Mouse (Mus musculus): ENCODE results near the gene Pnp.
"Not testable (repeated sequence)": the region's sequence is repeated elsewhere in the genome, so short reads cannot be mapped to it uniquely, and the experiment has no call there.

GRCm38 (mm10) chr14:50923437-50923836 is 7.4 kb upstream of the Pnp start:
- TF ChIP-seq CTCF (IDR thresholded peaks at IDR 0.05; ENCODE audit: low read depth, low read length); POLR2A (IDR thresholded peaks at IDR 0.05; ENCODE audit: borderline replicate concordance, low read depth, low read length): not testable (repeated sequence)
